Mouse (Mus musculus) G1E (cell line): ENCODE results near the gene Galnt17.

ENCODE experiments used
- CTCF ChIP-seq: IDR thresholded peaks from 2 replicates; pipeline ENCODE4 v1.5.1; 2012; ENCODE audit warnings: low read depth, low read length, inconsistent platforms, mixed read lengths
- GATA1 ChIP-seq: IDR thresholded peaks from 2 replicates; pipeline ENCODE4 v1.6.1; 2012; ENCODE audit warnings: borderline replicate concordance, low read length, inconsistent platforms, mixed read lengths

GRCm38 (mm10) chr5:131223416-131223815 is 84.9 kb downstream of the Galnt17 start:
- TF ChIP-seq CTCF (no peak), GATA1 (no peak)
